Comparison of ENCODE assay signal across 9 mouse cellular contexts in the genomic region with DNA sequence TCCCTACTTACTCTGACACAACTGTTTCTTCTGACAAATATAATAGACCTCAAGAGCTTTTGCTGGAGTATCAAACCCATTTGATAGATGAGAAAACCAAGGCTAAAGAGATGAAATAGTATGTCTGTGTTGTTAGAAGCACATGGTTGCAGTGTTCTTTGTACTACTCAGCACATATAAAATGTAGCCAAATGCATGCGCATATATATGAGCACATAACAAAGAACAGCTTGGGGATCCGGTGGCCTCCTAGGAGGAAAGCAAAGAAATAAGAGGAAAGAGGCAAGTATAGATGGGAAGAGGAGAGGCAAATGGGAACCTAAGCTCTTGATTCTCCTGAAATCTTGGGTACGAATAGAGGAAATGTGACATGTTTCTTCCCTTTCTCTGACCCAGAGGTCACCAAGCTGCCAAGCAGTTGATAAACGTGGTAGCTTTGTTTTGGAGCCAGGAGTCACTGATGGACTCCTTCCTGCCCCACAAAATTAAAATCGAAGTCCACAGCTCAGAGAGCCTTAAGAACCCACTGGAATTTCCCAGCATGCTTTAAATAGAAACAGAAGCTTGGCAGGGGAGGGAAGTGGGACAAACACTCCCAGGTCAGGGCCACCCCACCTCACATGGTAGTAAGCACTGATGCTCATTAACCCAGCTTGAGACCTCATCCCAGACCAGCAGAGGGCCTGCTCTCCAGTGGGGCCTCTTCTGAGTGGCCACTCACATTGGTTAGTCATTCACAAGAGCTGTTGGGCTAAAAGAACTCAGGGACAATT.
DNase-seq lines count a peak whose midpoint lies in the region; ATAC-seq and TF ChIP-seq lines count a peak whose summit lies in the region.
"Had no signal": no experiment of that assay in that cellular context is flagged by ENCODE, and none has a peak within 500 bp of the region (broad histone marks: within the 10 kb centered on the region; RNA-seq: fewer than 3 reads in every experiment).

No protein-coding gene starts in this region.

- no peak overlapping the region for H3K4me2 ChIP-seq in lung, embryonic 14.5 days
- no peak overlapping the region for H3K4me2 ChIP-seq in forebrain, embryonic 15.5 days (replicated peaks)
- H3K4me2 ChIP-seq: lung, embryonic 15.5 days had no signal

- H3K36me3 ChIP-seq in lung, embryonic 14.5 days (ENCODE audit: insufficient read depth): no peaks in the 10 kb centered on the region
- H3K36me3 ChIP-seq in forebrain, embryonic 15.5 days: no peaks in the 10 kb centered on the region
- H3K36me3 ChIP-seq: lung, embryonic 15.5 days had no signal

- H3K4me1 ChIP-seq in lung, embryonic 14.5 days (ENCODE audit: insufficient read depth): no peaks in the 10 kb centered on the region
- peaks cover 8% of the 10 kb centered on the region for H3K4me1 ChIP-seq in forebrain, embryonic 15.5 days

- no peak overlapping the region for H3K27ac ChIP-seq in lung, embryonic 14.5 days (ENCODE audit: low read depth)
- H3K27ac ChIP-seq in forebrain, embryonic 15.5 days (replicated peaks): peak overlapping the region; percentile 60
- H3K27ac ChIP-seq: lung, embryonic 15.5 days had no signal

- no peak overlapping the region for H3K9ac ChIP-seq in lung, embryonic 14.5 days
- H3K9ac ChIP-seq in forebrain, embryonic 15.5 days (replicated peaks): no peak overlapping the region
- H3K9ac ChIP-seq: lung, embryonic 15.5 days had no signal

- peak; percentile 8 for DNase-seq in lung, embryonic 14.5 days
- no peak for DNase-seq in lung, postnatal 25 days (ENCODE audit: low spot score)
- peak; percentile 18 for DNase-seq in brain, adult 2 months (ENCODE audit: low read depth, low spot score)
- DNase-seq in lung, postnatal 36 days: peak; percentile 28
- no peak for DNase-seq in gastrocnemius, postnatal 10 days
- DNase-seq in cerebellum, adult 8-10 months: no peak
- DNase-seq: thymus, adult 18-20 months had no signal

- no peak for TF ChIP-seq CTCF in lung, embryonic 14.5 days (IDR thresholded peaks at IDR 0.05; ENCODE audit: low read depth)

- ATAC-seq in lung, embryonic 14.5 days (ENCODE audit: insufficient read depth): no peak
- ATAC-seq in forebrain, embryonic 15.5 days (replicated peaks): peak; percentile 88

- no peaks in the 10 kb centered on the region for H3K9me3 ChIP-seq in lung, embryonic 14.5 days (ENCODE audit: low read depth, low read length)
- no peaks in the 10 kb centered on the region for H3K9me3 ChIP-seq in forebrain, embryonic 15.5 days
- H3K9me3 ChIP-seq: lung, embryonic 15.5 days had no signal

- H3K4me3 ChIP-seq in lung, embryonic 14.5 days (ENCODE audit: low read depth, low read length): no peak overlapping the region
- no peak overlapping the region for H3K4me3 ChIP-seq in forebrain, embryonic 15.5 days
- H3K4me3 ChIP-seq: lung, embryonic 15.5 days had no signal

- no peaks in the 10 kb centered on the region for H3K27me3 ChIP-seq in lung, embryonic 14.5 days (ENCODE audit: insufficient read depth, low read length)
- H3K27me3 ChIP-seq in forebrain, embryonic 15.5 days: no peaks in the 10 kb centered on the region
- H3K27me3 ChIP-seq: lung, embryonic 15.5 days had no signal

- WGBS in lung, embryonic 14.5 days: 58% methylated on average over 5 of the region's 5 CpGs
- 30% methylated on average over 5 of the region's 5 CpGs for WGBS in forebrain, embryonic 15.5 days

Comparison
In these comparisons a context has a peak if more than half of its experiments do, and no peak if none do; other contexts are left out.
1. DNase-seq: peak in lung, embryonic 14.5 days (single experiment), brain, adult 2 months (single experiment) and lung, postnatal 36 days (single experiment); none in lung, postnatal 25 days (single experiment), gastrocnemius, postnatal 10 days (single experiment) and cerebellum, adult 8-10 months (single experiment).